Mouse (Mus musculus): ENCODE measurements around the gene Rbck1.
"Not testable (repeated sequence)": the region's sequence is repeated elsewhere in the genome, so short reads cannot be mapped to it uniquely, and the experiment has no call there.

Gene Rbck1

GRCm38 (mm10) chr2:152293727-152294475 is 38.6 kb downstream of the Rbck1 start, which contains the start of gene Tbc1d20:
Gene Tbc1d20 (plus strand): TSS chr2:152293828.
- peak; percentile 95 to 96 for DNase-seq

- DNase-seq = no peak
Measured at GRCm38 (mm10) chr2:152293179-152293726, 39.2 kb downstream of the Rbck1 start.

- no peak for DNase-seq
Measured at GRCm38 (mm10) chr2:152292475-152292874, 40.0 kb downstream of the Rbck1 start.

DNA sequence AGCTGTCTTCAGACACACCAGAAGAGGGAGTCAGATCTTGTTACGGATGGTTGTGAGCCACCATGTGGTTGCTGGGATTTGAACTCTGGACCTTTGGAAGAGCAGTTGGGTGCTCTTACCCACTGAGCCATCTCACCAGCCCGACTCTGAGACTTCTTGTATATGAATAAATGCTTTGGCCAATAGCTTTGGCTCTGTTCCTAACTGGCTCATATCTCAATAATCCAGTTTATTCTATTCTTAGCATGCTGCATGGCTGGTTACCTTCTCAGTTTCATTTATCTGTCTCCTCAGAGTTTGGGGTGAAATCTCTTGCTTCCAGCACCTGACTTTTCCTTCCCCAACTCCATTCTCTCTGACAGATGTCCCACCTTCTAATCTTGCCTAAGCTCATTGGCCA is 42.8 kb downstream of the Rbck1 start:
- DNase-seq = not testable (repeated sequence)

- DNase-seq = no peak
Measured at GRCm38 (mm10) chr2:152288046-152288445, 44.4 kb downstream of the Rbck1 start.

DNA sequence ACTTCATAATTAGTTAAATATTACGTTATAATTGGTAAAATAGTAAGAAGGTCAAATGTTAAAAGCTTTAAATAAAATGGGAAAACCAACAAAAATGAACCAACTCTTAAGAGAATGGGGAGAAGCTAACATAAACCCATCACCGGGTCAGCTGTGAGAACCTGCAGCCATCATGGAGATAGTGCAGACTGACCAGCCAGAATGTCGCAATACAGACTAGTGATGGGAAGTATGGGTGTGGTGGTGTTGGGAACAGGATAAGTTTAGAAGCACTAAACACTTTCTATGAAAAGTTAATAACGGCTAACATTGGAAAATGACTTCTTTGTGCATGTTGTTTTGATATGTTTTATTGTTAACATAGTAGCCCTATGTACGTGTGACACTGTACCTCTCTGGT is 44.9 kb downstream of the Rbck1 start:
- no peak for DNase-seq

DNA sequence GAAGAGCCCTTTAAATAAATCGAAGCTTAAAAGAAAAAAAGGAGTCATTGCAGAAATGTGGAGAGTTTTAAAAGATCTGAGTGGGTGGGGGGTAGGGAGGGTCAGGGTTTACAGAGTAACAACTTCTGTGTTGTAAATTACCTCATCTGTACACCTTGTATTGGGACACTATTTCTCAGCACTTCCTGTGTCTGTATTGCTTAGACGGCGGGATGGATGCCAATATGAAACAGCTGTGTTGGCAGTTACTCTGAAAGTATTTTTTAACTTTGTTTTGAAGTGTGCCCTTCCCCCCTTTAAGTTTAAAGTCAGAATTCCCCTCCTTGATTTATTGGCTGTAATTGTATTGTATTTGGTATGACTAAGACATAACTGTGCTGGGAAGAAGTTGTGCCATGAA is 51.0 kb downstream of the Rbck1 start:
- DNase-seq = no peak

GRCm38 (mm10) chr2:152273639-152274038 is 58.8 kb downstream of the Rbck1 start:
- no peak for DNase-seq
